Mouse (Mus musculus) lung, postnatal 0 days (tissue): ENCODE results near the gene Hebp2.

ENCODE experiments used
- CTCF ChIP-seq: IDR thresholded peaks from 2 replicates; pipeline ENCODE4 v1.5.1; 2016; ENCODE audit warnings: antibody characterized with exemption, mild to moderate bottlenecking
- EP300 ChIP-seq: IDR thresholded peaks from 2 replicates; pipeline ENCODE4 v1.6.1; 2016; ENCODE audit warnings: antibody characterized with exemption, mild to moderate bottlenecking, control low read depth

DNA sequence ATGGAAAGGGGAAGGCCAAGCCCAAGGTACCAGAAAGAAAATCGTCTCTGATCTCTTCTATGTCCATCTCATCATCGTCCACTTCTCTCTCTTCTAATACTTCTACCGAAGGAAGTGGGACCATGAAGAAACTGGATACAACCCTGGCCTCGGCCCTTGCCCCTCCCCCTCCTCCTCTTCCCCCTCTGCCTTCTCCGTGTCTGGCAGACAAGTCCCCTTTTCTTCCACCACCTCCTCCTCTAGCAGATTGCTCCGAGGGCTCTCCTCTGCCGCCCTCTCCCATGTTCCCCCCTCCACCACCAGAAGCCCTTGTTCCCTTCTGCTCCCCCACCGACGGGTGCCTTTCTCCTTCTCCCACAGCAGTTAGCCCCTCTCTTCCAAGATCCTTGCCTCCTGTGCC lies 20.1 kb downstream of the Hebp2 start:
- no peak for TF ChIP-seq EP300
- TF ChIP-seq CTCF, result no peak
